Mouse (Mus musculus): ENCODE results near the gene Zcwpw1. TPM values are rescaled to one million over a fixed set of nuclear protein-coding genes. Genes with fewer than 3 reads are reported as not detected.

Zcwpw1 gene
- polyA plus RNA-seq (2015; fragmentation: Nextera tagmentation; extraction: Ambion mirVana): 9.6 and 9.9 TPM in 2 replicates

DNA sequence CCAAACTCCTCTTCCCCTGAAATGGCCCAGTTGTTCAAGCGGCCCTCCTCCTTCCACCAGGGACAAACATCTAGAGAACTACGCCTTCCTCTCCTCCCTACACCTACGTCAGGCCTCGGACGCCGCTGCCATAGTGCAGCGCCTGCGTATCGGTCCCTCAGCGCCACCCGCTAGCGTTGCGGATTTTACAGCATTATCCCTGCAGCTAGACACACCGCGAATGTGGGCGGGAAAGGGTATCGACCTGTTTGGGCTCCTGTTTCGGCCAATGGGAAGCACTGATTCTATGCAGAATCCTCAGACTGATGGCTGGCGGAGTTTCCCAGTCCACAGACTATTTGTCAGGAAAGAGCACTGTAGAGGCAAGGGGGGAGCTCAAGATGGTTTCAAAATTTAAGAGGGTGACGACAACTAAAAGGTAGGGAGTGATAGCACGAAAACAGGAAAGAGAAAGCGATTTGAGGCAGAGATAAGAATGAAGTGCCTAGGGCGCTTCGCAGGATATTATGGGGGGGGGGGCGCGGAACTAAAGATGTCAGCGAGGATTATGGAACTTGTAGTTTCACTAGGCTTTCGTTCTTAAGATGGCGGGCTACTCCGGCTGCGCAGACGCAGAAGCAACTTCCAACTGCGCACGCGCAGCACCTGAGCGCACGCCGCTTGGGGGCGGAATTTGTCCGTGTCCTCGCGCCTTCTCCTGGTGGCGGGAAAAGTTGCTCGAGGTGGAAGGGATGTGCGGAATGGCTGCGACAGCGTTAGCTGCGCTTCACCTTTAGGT lies at the start of gene Zcwpw1, which contains the start of gene Mepce:
Zcwpw1 (plus strand) TSS at position 648 of the 778 bp plus-strand sequence.
Mepce (minus strand) TSS at position 505 of the 778 bp plus-strand sequence.
- WGBS: under 1% methylated on average over 48 of the region's 48 CpGs
- Histone ChIP-seq H3K4me3 (ENCODE audit: low read length) (peak within 1 kb of the TSS; percentile 84), H3K9ac (ENCODE audit: low read length) (peak within 1 kb of the TSS; percentile 91), H3K27ac (ENCODE audit: low read length) (peak within 1 kb of the TSS; percentile 100), H3K4me1 (ENCODE audit: control insufficient read depth, insufficient read depth, low read length) (peaks cover 26% of the 10 kb centered on the region), H3K36me3 (ENCODE audit: control insufficient read depth, insufficient read depth) (peaks cover 8% of the 10 kb centered on the region), H3K9me3 (replicated peaks; ENCODE audit: control insufficient read depth, low read length) (peaks cover 3% of the 10 kb centered on the region; the same call in 1 of the 2 replicates), H3K27me3 (ENCODE audit: control insufficient read depth, insufficient read depth, low read length) (no peaks in the 10 kb centered on the region), H3K4me2 (ENCODE audit: low read depth, low read length) (peak within 1 kb of the TSS; percentile 90)
- peak; percentile 61 for ATAC-seq (replicated peaks; ENCODE audit: extremely low read depth, insufficient read depth, low FRiP score)

- Histone ChIP-seq H3K4me2 (ENCODE audit: low read depth, low read length) (no peak overlapping the region), H3K9ac (ENCODE audit: low read length) (no peak overlapping the region), H3K4me1 (ENCODE audit: control insufficient read depth, insufficient read depth, low read length) (peaks cover 6% of the 10 kb centered on the region; the same call in 1 of the 2 replicates), H3K9me3 (replicated peaks; ENCODE audit: control insufficient read depth, low read length) (no peaks in the 10 kb centered on the region), H3K36me3 (ENCODE audit: control insufficient read depth, insufficient read depth) (no peaks in the 10 kb centered on the region; the same call in 1 of the 2 replicates), H3K27me3 (ENCODE audit: control insufficient read depth, insufficient read depth, low read length) (no peaks in the 10 kb centered on the region), H3K4me3 (ENCODE audit: low read length) (no peak overlapping the region), H3K27ac (ENCODE audit: low read length) (no peak overlapping the region)
- WGBS: 48% methylated on average over 5 of the region's 5 CpGs
- no peak for ATAC-seq (replicated peaks; ENCODE audit: extremely low read depth, insufficient read depth, low FRiP score)
These were observed 49.1 kb upstream of the Zcwpw1 start for GRCm38 (mm10) chr5:137738516-137738915.

DNA sequence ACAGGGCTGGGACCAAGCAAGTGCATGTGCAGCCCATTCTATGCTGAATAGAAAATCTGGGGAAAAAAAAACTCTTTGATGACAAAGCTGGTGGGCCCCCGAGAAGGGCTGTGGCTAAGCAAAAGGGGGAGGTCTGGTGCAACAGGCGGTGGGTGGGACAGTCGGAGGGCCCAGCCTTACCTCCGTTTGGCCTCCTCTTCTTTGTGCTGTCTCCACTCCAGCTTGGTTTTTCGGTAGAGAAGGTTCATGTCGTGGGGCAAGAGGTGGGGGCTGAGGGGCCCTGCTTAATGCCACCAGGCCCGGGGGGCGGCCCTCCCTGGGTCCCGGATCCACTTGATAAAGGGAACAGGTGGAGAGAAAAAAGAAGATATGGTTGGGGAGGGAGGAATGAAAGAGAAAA lies 48.1 kb upstream of the Zcwpw1 start:
- no peak for ATAC-seq (replicated peaks; ENCODE audit: extremely low read depth, insufficient read depth, low FRiP score)
- Histone ChIP-seq H3K4me1 (ENCODE audit: control insufficient read depth, insufficient read depth, low read length) (peaks cover 6% of the 10 kb centered on the region; the same call in 1 of the 2 replicates), H3K4me2 (ENCODE audit: low read depth, low read length) (peak overlapping the region; percentile 22; the same call in 1 of the 2 replicates), H3K36me3 (ENCODE audit: control insufficient read depth, insufficient read depth) (no peaks in the 10 kb centered on the region), H3K4me3 (ENCODE audit: low read length) (no peak overlapping the region; the same call in 1 of the 2 replicates), H3K27ac (ENCODE audit: low read length) (no peak overlapping the region), H3K27me3 (ENCODE audit: control insufficient read depth, insufficient read depth, low read length) (no peaks in the 10 kb centered on the region), H3K9ac (ENCODE audit: low read length) (no peak overlapping the region), H3K9me3 (replicated peaks; ENCODE audit: control insufficient read depth, low read length) (no peaks in the 10 kb centered on the region)
- 76% methylated on average over 9 of the region's 9 CpGs for WGBS

GRCm38 (mm10) chr5:137740506-137740905 lies 47.1 kb upstream of the Zcwpw1 start:
- Histone ChIP-seq H3K27me3 (ENCODE audit: control insufficient read depth, insufficient read depth, low read length) (no peaks in the 10 kb centered on the region), H3K27ac (ENCODE audit: low read length) (no peak overlapping the region)
- no peak for ATAC-seq (replicated peaks; ENCODE audit: extremely low read depth, insufficient read depth, low FRiP score)

DNA sequence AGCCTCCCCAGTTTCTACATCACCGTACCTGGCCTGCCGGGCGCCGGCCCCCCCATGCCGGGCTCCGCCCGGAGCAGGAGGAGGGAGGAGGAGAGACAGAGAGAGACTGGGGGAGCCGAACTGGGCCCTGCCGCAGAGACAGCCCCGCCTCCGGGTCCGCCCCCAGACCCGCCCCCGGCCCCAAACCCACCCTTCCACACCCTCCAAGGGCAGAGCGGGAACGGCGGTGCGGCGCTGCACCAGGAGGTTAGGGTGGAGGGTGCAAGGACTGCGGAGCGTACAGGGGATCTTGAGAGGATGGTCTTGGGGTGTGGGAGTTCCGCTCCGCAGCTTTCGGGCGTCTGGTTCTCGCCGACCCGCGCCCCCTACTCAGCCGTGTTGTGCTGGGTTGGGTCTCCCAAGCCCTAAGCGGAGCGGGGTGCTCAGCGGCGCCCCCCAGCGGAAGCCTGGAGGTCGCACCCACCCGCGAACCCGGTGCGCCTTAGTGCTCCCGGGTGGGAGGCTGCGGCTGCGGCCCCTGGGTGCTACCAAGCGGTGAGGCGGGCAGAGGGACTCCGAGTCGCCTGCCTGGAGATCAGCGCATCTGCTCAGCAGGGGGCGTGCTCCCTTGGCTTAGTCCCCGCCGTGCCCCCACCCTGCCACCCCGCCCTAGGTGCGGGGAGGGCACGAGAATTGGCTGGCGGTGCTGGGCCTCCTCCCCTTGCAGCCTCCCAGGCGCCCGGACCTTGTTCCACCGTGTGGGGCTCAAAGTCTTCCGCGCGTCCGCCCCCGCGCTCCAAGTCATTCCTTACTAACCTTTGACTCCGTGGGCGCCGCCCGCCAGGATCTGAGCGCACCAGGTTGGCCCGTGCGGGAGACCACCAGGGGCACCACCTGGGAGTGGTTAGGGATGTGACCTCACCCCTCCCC lies 46.3 kb upstream of the Zcwpw1 start, which contains the start of gene Nyap1:
Nyap1 (minus strand) TSS at position 585 of the 909 bp plus-strand sequence.
- Histone ChIP-seq H3K27ac (ENCODE audit: low read length) (peak within 1 kb of the TSS; percentile 74), H3K4me1 (ENCODE audit: control insufficient read depth, insufficient read depth, low read length) (peaks cover 13% of the 10 kb centered on the region), H3K9me3 (replicated peaks; ENCODE audit: control insufficient read depth, low read length) (no peaks in the 10 kb centered on the region), H3K27me3 (ENCODE audit: control insufficient read depth, insufficient read depth, low read length) (no peaks in the 10 kb centered on the region), H3K4me2 (ENCODE audit: low read depth, low read length) (peak within 1 kb of the TSS; percentile 93), H3K9ac (ENCODE audit: low read length) (peak within 1 kb of the TSS; percentile 82), H3K36me3 (ENCODE audit: control insufficient read depth, insufficient read depth) (no peaks in the 10 kb centered on the region), H3K4me3 (ENCODE audit: low read length) (peak within 1 kb of the TSS; percentile 73)
- under 1% methylated on average over 69 of the region's 71 CpGs for WGBS
- ATAC-seq (replicated peaks; ENCODE audit: extremely low read depth, insufficient read depth, low FRiP score): peak; percentile 80

More at GRCm38 (mm10) chr5:137740506-137740905, 47.1 kb upstream of the Zcwpw1 start:
- H3K4me1 ChIP-seq (ENCODE audit: control insufficient read depth, insufficient read depth, low read length): peaks cover 12% of the 10 kb centered on the region
- no peaks in the 10 kb centered on the region for H3K9me3 ChIP-seq (replicated peaks; ENCODE audit: control insufficient read depth, low read length)
- peak overlapping the region; percentile 82 for H3K9ac ChIP-seq (ENCODE audit: low read length)
- WGBS: 18% methylated on average over 11 of the region's 11 CpGs
- H3K4me2 ChIP-seq (ENCODE audit: low read depth, low read length): peak overlapping the region; percentile 93
- peak overlapping the region; percentile 73 for H3K4me3 ChIP-seq (ENCODE audit: low read length)
- no peaks in the 10 kb centered on the region for H3K36me3 ChIP-seq (ENCODE audit: control insufficient read depth, insufficient read depth)

DNA sequence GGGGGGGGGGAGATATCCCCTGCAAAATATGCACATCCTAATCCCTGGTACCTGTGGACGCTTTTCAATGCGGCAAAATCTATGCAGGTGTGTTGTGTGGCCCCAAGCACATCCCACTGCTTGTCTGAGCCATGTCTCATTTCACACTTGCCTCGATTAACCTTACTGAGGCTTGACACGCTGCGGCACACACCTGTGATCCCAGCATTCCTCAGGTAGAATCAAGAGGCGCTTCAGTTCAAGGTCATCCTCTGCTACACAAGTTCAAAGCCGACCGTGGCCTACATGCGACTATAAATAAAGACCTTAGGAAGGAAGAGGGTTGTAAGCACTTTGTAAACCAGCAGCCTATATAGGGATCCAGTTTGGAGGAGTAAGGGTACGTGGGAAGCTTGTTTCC lies 45.5 kb upstream of the Zcwpw1 start:
- Histone ChIP-seq H3K4me1 (ENCODE audit: control insufficient read depth, insufficient read depth, low read length) (peaks cover 13% of the 10 kb centered on the region), H3K27me3 (ENCODE audit: control insufficient read depth, insufficient read depth, low read length) (no peaks in the 10 kb centered on the region), H3K9me3 (replicated peaks; ENCODE audit: control insufficient read depth, low read length) (no peaks in the 10 kb centered on the region), H3K4me3 (ENCODE audit: low read length) (peak overlapping the region; percentile 73), H3K9ac (ENCODE audit: low read length) (peak overlapping the region; percentile 82), H3K36me3 (ENCODE audit: control insufficient read depth, insufficient read depth) (no peaks in the 10 kb centered on the region), H3K27ac (ENCODE audit: low read length) (no peak overlapping the region), H3K4me2 (ENCODE audit: low read depth, low read length) (peak overlapping the region; percentile 93)
- WGBS: 55% methylated on average over 10 of the region's 10 CpGs
- ATAC-seq (replicated peaks; ENCODE audit: extremely low read depth, insufficient read depth, low FRiP score): no peak

DNA sequence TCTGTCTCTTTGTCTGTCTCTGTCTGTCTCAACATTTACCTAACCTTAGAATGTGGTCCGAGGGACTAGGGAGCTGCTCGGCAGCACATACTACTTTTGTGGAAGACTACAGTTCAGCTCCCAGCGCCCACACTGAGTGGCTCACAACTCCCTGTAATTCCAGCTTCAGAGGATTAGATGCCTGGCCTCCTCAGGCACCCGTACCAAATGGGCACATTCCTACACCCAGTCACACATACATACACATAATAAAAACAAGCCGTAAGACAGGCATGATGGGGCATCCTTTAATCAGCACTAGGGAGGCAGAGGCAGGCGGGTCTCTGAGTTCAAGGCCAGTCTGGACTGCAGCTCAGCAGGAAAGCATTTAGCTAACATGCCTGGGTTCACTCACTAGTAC lies 44.8 kb upstream of the Zcwpw1 start:
- no peak for ATAC-seq (replicated peaks; ENCODE audit: extremely low read depth, insufficient read depth, low FRiP score)
- H3K27ac ChIP-seq (ENCODE audit: low read length): no peak overlapping the region
- H3K27me3 ChIP-seq (ENCODE audit: control insufficient read depth, insufficient read depth, low read length): no peaks in the 10 kb centered on the region
- 91% methylated on average over 6 of the region's 6 CpGs for WGBS
- no peak overlapping the region for H3K4me2 ChIP-seq (ENCODE audit: low read depth, low read length)
- H3K4me3 ChIP-seq (ENCODE audit: low read length): no peak overlapping the region
- H3K9ac ChIP-seq (ENCODE audit: low read length): no peak overlapping the region
- H3K9me3 ChIP-seq (replicated peaks; ENCODE audit: control insufficient read depth, low read length): no peaks in the 10 kb centered on the region
- H3K4me1 ChIP-seq (ENCODE audit: control insufficient read depth, insufficient read depth, low read length): peaks cover 13% of the 10 kb centered on the region
- H3K36me3 ChIP-seq (ENCODE audit: control insufficient read depth, insufficient read depth): no peaks in the 10 kb centered on the region

DNA sequence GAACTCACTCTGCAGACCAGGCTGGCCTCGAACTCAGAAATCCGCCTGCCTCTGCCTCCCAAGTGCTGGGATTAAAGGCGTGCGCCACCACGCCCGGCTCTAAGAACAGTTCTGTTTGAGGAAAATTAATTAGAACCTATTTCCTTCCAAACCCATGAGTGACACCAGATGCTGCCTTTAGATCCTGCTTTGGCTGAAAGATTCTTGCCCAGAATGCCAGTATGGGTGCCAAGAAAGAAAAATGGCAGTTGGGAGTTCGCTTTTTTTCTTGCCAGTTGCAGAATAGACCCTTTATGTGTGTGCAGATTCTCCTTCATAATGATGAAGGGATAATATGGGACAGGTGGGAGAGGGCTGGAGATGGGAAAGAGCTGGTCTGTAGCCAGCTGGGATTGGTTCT lies 43.4 kb upstream of the Zcwpw1 start:
- WGBS: 91% methylated on average over 6 of the region's 7 CpGs
- H3K9me3 ChIP-seq (replicated peaks; ENCODE audit: control insufficient read depth, low read length): no peaks in the 10 kb centered on the region
- no peak overlapping the region for H3K4me3 ChIP-seq (ENCODE audit: low read length)
- H3K4me1 ChIP-seq (ENCODE audit: control insufficient read depth, insufficient read depth, low read length): peaks cover 25% of the 10 kb centered on the region
- H3K36me3 ChIP-seq (ENCODE audit: control insufficient read depth, insufficient read depth): no peaks in the 10 kb centered on the region
- no peak for ATAC-seq (replicated peaks; ENCODE audit: extremely low read depth, insufficient read depth, low FRiP score)
- H3K4me2 ChIP-seq (ENCODE audit: low read depth, low read length): no peak overlapping the region
- no peak overlapping the region for H3K9ac ChIP-seq (ENCODE audit: low read length)
- H3K27me3 ChIP-seq (ENCODE audit: control insufficient read depth, insufficient read depth, low read length): no peaks in the 10 kb centered on the region
- no peak overlapping the region for H3K27ac ChIP-seq (ENCODE audit: low read length)

Data from heart, embryonic 16.5 days (tissue).